ENCODE assay signal across 8 mouse cellular contexts in the genomic region with DNA sequence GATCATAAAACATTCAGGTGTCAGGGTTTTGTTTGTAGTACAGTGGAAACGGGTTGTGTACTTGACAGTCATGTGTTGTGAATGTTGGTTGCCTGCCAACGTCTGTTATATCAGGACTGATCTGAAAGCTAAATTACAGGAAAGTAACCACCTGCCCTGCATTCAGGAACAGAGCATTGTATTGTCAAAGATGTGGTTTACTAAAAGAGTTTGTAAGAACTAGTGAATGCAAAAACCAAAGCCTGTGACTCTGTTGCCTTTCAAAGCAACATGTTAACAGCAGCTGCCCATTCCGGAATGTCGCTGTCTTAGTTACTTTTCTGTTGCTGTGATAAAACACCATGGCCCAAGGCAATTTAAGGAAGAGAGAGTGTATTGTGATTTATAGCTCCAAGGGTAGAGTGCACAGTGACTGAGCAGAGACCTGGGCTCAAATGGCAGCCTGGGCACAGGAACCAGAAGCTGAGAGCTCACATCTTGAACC.
DNase-seq lines count a peak whose midpoint lies in the region; ATAC-seq and TF ChIP-seq lines count a peak whose summit lies in the region.

No protein-coding gene starts in this region.

- peak; percentile 54 for DNase-seq in lung, postnatal 0 days (ENCODE audit: low spot score)
- DNase-seq in lung, postnatal 4 days = no peak
- DNase-seq in embryo, embryonic 11.5 days (ENCODE audit: low read depth, low spot score) = peak; percentile 38
- DNase-seq in kidney, adult 2 months = peak; percentile 82
- DNase-seq in naive thymus-derived CD4-positive, alpha-beta T cell, adult 2 months (ENCODE audit: low read depth) = peak; percentile 45
- no peak for DNase-seq in gastrocnemius, adult 18-20 months (ENCODE audit: low spot score)
- DNase-seq in left cerebral cortex, postnatal 25 days (ENCODE audit: low spot score in 2 of 2) = no peak
- no peak for DNase-seq in cerebellum, postnatal 25 days

- no peak overlapping the region for H3K4me3 ChIP-seq in lung, postnatal 0 days (ENCODE audit: low read depth, low read length)
- H3K4me3 ChIP-seq in kidney, adult 2 months (ENCODE audit: insufficient read depth, low read depth, low read length) = no peak overlapping the region

- no peaks in the 10 kb centered on the region for H3K9me3 ChIP-seq in lung, postnatal 0 days (ENCODE audit: low read length)

- TF ChIP-seq CTCF in lung, postnatal 0 days (IDR thresholded peaks at IDR 0.05) = no peak
- TF ChIP-seq CTCF in kidney, adult 2 months (conservative IDR thresholded peaks at IDR 0.05; ENCODE audit: insufficient read depth, insufficient read length, low read depth, low read length) = no peak

- H3K4me2 ChIP-seq in lung, postnatal 0 days (replicated peaks; ENCODE audit: low read depth, low read length) = no peak overlapping the region

- H3K4me1 ChIP-seq in lung, postnatal 0 days (ENCODE audit: insufficient read depth, low read depth, low read length) = peaks cover 12% of the 10 kb centered on the region; the same call in 1 of the 2 replicates
- H3K4me1 ChIP-seq in kidney, adult 2 months (ENCODE audit: control insufficient read depth, insufficient read depth, low read length) = peaks cover 13% of the 10 kb centered on the region; the same call in 1 of the 2 replicates

- H3K27ac ChIP-seq in lung, postnatal 0 days (ENCODE audit: low read length) = no peak overlapping the region
- H3K27ac ChIP-seq in kidney, adult 2 months (ENCODE audit: insufficient read depth, low read depth, low read length) = no peak overlapping the region

- ATAC-seq in lung, postnatal 0 days = peak; percentile 26

- TF ChIP-seq POLR2A in kidney, adult 2 months (IDR thresholded peaks at IDR 0.05; ENCODE audit: low read depth, low read length) = no peak

- peak; percentile 60 for TF ChIP-seq EP300 in lung, postnatal 0 days (IDR thresholded peaks at IDR 0.05)

- no peaks in the 10 kb centered on the region for H3K36me3 ChIP-seq in lung, postnatal 0 days (ENCODE audit: insufficient read depth, low read length)
- H3K36me3 ChIP-seq in kidney, adult 2 months (ENCODE audit: control insufficient read depth, insufficient read depth, low read length) = no peaks in the 10 kb centered on the region

- no peak overlapping the region for H3K9ac ChIP-seq in lung, postnatal 0 days (replicated peaks; ENCODE audit: low read depth)

- 45% methylated on average over 4 of the region's 4 CpGs for WGBS in lung, postnatal 0 days
- 38% methylated on average over 4 of the region's 4 CpGs for WGBS in kidney, adult 2 months

- intact Hi-C loops in left cerebral cortex, postnatal 25 days (cut with DNase I) = no loop called here

- no peaks in the 10 kb centered on the region for H3K27me3 ChIP-seq in lung, postnatal 0 days (replicated peaks; ENCODE audit: insufficient read depth, low read length)
- H3K27me3 ChIP-seq in kidney, adult 2 months (replicated peaks; ENCODE audit: control insufficient read depth, insufficient read depth, low read length) = no peaks in the 10 kb centered on the region

Comparison
In these comparisons a context has a peak if more than half of its experiments do, and no peak if none do; other contexts are left out.
1. DNase-seq: peak in lung, postnatal 0 days (single experiment), embryo, embryonic 11.5 days (single experiment), kidney, adult 2 months (single experiment) and naive thymus-derived CD4-positive, alpha-beta T cell, adult 2 months (single experiment); none in lung, postnatal 4 days (0 of 2), gastrocnemius, adult 18-20 months (single experiment), left cerebral cortex, postnatal 25 days (0 of 2) and cerebellum, postnatal 25 days (0 of 2).